Mouse (Mus musculus) heart, embryonic 14.5 days (tissue): ENCODE measurements around the gene Adcyap1. TPM values are rescaled to one million over a fixed set of nuclear protein-coding genes. Genes with fewer than 3 reads are reported as not detected.

Experiments
- ATAC-seq: fragments of 200-750 bp; cut with Nextera tagmentation; 2 replicates; pipeline ENCODE4 v1.8.0; 2017; ENCODE audit warnings: low read depth, moderate TSS enrichment; ENCODE audit not compliant: insufficient number of reproducible peaks, insufficient read depth, low FRiP score
- H3K27ac ChIP-seq, 2 experiments: fragments of 200-500 bp in 1 of 2; fragments of 300-500 bp in 1 of 2; sonication (generic) in 1 of 2; replicated peaks in 1 of 2; 2 replicates each; pipeline ENCODE4 v1.5.1; 2012 to 2014; ENCODE audit warnings: low read depth in 2 of 2, low read length in 2 of 2, control low read depth in 1 of 2, mild to moderate bottlenecking in 1 of 2, mixed read lengths in 1 of 2; ENCODE audit not compliant: control insufficient read depth in 1 of 2, insufficient read depth in 1 of 2
- H3K27me3 ChIP-seq: fragments of 300-500 bp; sonication (generic); 2 replicates; pipeline ENCODE4 v1.6.1; 2014; ENCODE audit warnings: mild to moderate bottlenecking, low read length, control low read depth; ENCODE audit not compliant: control insufficient read depth, insufficient read depth
- H3K36me3 ChIP-seq: fragments of 300-500 bp; sonication (generic); 2 replicates; pipeline ENCODE4 v1.6.1; 2014; ENCODE audit warnings: mild to moderate bottlenecking, control low read depth, low read length, mixed read lengths; ENCODE audit not compliant: control insufficient read depth, insufficient read depth
- H3K4me1 ChIP-seq, 2 experiments: fragments of 200-500 bp in 1 of 2; fragments of 300-500 bp in 1 of 2; sonication (generic) in 1 of 2; 2 replicates each; pipeline ENCODE4 v1.6.1; 2012 to 2014; ENCODE audit warnings: low read length in 2 of 2, control low read depth in 1 of 2, mixed read lengths in 1 of 2; ENCODE audit not compliant: control insufficient read depth in 2 of 2, insufficient read depth in 2 of 2
- H3K4me2 ChIP-seq: fragments of 300-500 bp; sonication (generic); 2 replicates; pipeline ENCODE4 v1.6.1; 2014; ENCODE audit warnings: mild to moderate bottlenecking, low read length
- H3K4me3 ChIP-seq, 2 experiments: fragments of 200-500 bp in 1 of 2; fragments of 300-500 bp in 1 of 2; sonication (generic) in 1 of 2; 2 replicates each; pipeline ENCODE4 v1.5.1; 2012 to 2014; ENCODE audit warnings: low read length in 2 of 2, mild to moderate bottlenecking in 2 of 2, control low read depth in 1 of 2, low read depth in 1 of 2, moderate library complexity in 1 of 2; ENCODE audit not compliant: control insufficient read depth in 1 of 2, insufficient read depth in 1 of 2
- H3K9ac ChIP-seq: fragments of 300-500 bp; sonication (generic); 2 replicates; pipeline ENCODE4 v1.6.1; 2014; ENCODE audit warnings: mild to moderate bottlenecking, low read length
- H3K9me3 ChIP-seq: fragments of 300-500 bp; sonication (generic); 2 replicates; pipeline ENCODE4 v1.6.1; 2016; ENCODE audit warnings: low read length, control low read depth; ENCODE audit not compliant: control insufficient read depth
- WGBS: fragments of 180-500 bp; shearing (Covaris S2); extraction: QIAGEN DNeasy Blood & Tissue Kit; methylation state at CpG from one replicate; pipeline ENCODE4 v1.1.7; 2014; 5-methylcytosine and 5-hydroxymethylcytosine counted together
- polyA plus RNA-seq: library from polyadenylated mRNA; unstranded; fragments of >200 nt; fragmentation: Nextera tagmentation; extraction: Ambion mirVana; gene quantifications from 2 replicates; pipeline ENCODE4 v1.2.1, GENCODE M21; 2014

Gene Adcyap1
- polyA plus RNA-seq: 0.09 TPM in 1 of 2 replicates, not detected in the other

DNA sequence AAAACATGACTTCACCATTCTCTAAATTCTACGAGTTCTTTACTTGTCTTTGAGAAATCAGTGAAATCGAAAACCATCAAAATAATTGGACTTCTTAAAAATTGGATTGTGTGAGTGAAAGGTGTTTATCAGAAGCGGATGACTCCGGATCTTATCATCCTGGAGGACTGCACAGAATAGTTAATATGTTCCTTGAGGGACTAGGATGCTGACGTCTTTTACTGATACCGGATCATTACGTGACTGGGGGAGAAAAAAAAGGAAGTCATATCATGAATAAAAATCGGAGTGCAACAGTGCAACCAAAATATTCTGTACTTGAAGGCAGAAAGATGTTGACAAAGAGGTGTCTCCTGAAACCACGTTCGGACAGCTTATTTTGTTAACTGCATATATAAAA is at the start of gene Adcyap1:
Gene Adcyap1 (plus strand): TSS at position 301 of the 400 bp plus-strand sequence.
- H3K9ac ChIP-seq: no peak within 1 kb of the TSS
- 30% methylated on average over 10 of the region's 10 CpGs for WGBS
- H3K36me3 ChIP-seq: no peaks in the 10 kb centered on the region
- no peak within 1 kb of the TSS for H3K4me3 ChIP-seq
- peaks cover 60% of the 10 kb centered on the region for H3K27me3 ChIP-seq
- H3K4me1 ChIP-seq: peaks cover 0 to 4% of the 10 kb centered on the region in 2 experiments; a peak in 2 of 4 replicates
- no peak for ATAC-seq
- no peaks in the 10 kb centered on the region for H3K9me3 ChIP-seq
- H3K4me2 ChIP-seq: no peak within 1 kb of the TSS
- no peak within 1 kb of the TSS for H3K27ac ChIP-seq

DNA sequence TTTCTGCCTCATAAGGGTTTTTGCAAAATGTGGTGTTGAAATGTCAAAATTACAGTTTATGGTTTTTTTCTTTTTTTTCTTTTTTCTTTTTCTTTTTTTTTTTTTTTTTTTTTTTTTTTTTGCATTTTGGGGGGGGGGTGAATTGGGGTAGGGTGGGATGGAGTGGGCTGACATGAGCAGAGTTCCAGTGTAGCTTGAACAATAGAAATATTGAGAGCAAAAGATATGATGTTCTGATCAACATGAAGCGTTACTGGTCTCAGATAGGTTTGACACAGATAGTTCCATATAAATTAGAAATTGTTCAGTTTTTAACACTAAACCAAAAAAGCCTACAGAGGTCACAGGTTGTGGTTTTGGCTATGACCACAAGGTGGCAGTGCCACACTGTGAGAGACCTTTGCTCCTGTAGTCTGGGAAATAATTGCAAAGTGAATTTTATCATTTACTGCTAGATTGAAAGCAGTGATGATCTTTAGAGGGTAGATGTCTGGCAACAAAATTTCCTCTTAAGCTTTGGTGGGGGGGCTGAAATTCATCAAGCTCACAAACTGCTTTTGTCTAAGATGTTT is 40.5 kb upstream of the Adcyap1 start:
- H3K9ac ChIP-seq: no peak overlapping the region
- H3K4me1 ChIP-seq: no peaks in the 10 kb centered on the region
- no peak overlapping the region for H3K27ac ChIP-seq
- ATAC-seq: no peak
- H3K36me3 ChIP-seq: no peaks in the 10 kb centered on the region
- WGBS: 31% methylated on average over 1 of the region's 1 CpGs
- no peak overlapping the region for H3K4me2 ChIP-seq
- no peaks in the 10 kb centered on the region for H3K27me3 ChIP-seq
- H3K4me3 ChIP-seq: no peak overlapping the region
- H3K9me3 ChIP-seq: no peaks in the 10 kb centered on the region

DNA sequence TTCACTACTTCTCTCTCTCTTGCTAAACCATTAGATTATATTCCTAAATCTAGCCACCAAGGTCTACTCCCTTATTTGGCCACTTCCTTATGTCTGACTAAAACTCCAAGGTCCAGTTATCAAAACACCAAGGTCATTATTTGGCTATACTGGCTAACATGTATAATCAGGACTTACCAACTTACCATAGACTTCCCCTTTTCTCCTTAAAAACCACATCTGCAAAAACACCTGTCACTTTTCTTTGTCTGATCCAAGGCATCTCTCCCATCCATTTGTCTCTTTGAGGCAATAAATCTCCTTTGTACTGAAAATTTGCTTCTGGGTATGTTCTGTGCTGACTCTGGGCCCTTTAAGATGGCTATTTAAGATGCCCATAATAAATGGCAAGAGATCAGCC is 29.2 kb upstream of the Adcyap1 start:
- H3K27ac ChIP-seq: no peak overlapping the region
- no peak overlapping the region for H3K4me2 ChIP-seq
- H3K9ac ChIP-seq: no peak overlapping the region
- no peaks in the 10 kb centered on the region for H3K4me1 ChIP-seq
- ATAC-seq: no peak
- H3K9me3 ChIP-seq: no peaks in the 10 kb centered on the region
- H3K27me3 ChIP-seq: no peaks in the 10 kb centered on the region
- no peak overlapping the region for H3K4me3 ChIP-seq
- no peaks in the 10 kb centered on the region for H3K36me3 ChIP-seq

DNA sequence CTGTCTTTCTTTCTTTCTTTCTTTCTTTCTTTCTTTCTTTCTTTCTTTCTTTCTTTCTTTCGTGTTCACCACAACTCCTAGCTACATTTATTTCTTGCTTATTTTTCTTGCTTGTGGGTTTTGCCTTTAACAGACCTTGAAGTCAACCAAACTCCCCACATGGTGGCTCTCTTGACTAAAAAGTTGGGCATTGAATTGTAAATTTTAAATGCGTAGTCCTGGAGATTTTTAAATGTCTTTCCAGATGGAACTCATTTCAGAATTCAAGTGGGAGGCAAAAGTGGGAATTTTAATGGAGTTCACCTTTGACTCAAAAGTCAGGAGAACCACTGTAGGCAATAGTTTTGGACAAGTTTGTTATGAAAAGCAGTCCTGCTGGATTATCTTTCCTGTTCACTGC is 2.0 kb upstream of the Adcyap1 start:
- Histone ChIP-seq H3K4me1 (no peaks in the 10 kb centered on the region), H3K4me2 (no peak overlapping the region), H3K27ac (no peak overlapping the region), H3K4me3 (no peak overlapping the region), H3K9ac (no peak overlapping the region), H3K9me3 (no peaks in the 10 kb centered on the region), H3K36me3 (no peaks in the 10 kb centered on the region), H3K27me3 (peaks cover 41% of the 10 kb centered on the region)
- no peak for ATAC-seq
- 43% methylated on average over 2 of the region's 2 CpGs for WGBS

DNA sequence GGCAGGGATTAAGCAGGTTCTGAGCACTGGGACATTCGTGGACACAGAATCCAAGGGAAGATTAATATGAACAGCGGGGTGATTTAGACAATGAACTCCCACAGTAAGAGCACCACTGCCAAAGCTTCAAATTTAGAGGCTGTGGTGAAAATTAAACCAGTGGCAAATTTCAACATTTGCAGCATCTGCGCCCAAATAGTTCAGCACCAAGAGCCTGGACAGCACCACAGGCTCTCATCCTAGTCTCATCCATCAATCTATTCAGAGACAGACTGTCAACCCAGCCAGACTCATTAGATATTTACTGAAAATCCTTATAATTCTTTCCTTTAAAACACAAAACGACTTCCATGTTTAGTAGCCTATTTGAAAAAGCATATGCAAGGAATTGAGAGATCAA is 604 bp upstream of the Adcyap1 start:
- H3K4me1 ChIP-seq: peaks cover 0 to 4% of the 10 kb centered on the region in 2 experiments; a peak in 2 of 4 replicates
- peaks cover 55% of the 10 kb centered on the region for H3K27me3 ChIP-seq
- H3K9ac ChIP-seq: no peak overlapping the region
- no peak overlapping the region for H3K4me2 ChIP-seq
- H3K9me3 ChIP-seq: no peaks in the 10 kb centered on the region
- H3K4me3 ChIP-seq: no peak overlapping the region
- no peak for ATAC-seq
- no peaks in the 10 kb centered on the region for H3K36me3 ChIP-seq
- no peak overlapping the region for H3K27ac ChIP-seq
- 15% methylated on average over 4 of the region's 4 CpGs for WGBS

DNA sequence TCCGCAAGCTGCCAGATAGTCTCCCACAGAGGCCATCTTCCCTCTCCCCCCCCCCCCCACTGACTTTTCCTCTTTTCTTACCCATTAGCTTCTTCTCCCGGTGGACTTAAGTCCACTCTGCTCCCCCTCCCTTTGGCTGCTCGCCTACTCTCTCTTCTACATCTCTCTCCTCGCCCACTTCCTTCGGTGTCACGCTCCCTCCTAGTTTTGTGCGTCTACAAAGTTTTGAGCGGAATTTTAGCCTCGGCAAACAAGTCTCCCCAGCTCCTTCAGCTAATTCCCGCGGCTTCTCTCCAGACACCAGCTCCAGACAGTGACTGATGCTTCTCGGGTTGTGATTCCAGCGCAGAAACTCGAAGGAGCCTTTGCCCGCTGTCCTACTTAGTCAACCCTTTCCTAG is 401 bp downstream of the Adcyap1 start:
- ATAC-seq: no peak
- H3K4me2 ChIP-seq: no peak overlapping the region
- no peak overlapping the region for H3K4me3 ChIP-seq
- H3K27me3 ChIP-seq: peaks cover 63% of the 10 kb centered on the region
- WGBS: 5% methylated on average over 15 of the region's 15 CpGs
- H3K36me3 ChIP-seq: no peaks in the 10 kb centered on the region
- peaks cover 0 to 4% of the 10 kb centered on the region in 2 experiments; a peak in 2 of 4 replicates for H3K4me1 ChIP-seq
- no peak overlapping the region for H3K27ac ChIP-seq
- no peaks in the 10 kb centered on the region for H3K9me3 ChIP-seq
- no peak overlapping the region for H3K9ac ChIP-seq

DNA sequence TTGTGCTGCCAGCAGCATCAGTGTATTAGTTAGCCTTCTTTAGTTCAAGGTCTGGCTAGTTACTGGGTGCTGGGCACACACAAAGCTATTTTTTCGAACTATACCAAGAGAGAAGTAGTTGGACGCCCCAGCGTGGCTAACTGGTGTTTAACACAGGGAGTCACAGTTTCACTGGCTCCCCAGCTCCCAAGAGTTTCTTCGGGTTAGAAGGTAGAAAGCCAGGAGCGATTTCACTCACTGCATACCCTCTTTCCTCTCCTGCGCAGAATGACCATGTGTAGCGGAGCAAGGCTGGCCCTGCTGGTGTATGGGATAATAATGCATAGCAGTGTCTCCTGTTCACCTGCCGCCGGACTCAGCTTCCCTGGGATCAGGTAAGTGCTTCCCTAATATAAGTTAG is 930 bp downstream of the Adcyap1 start:
- no peak overlapping the region for H3K27ac ChIP-seq
- WGBS: 8% methylated on average over 9 of the region's 9 CpGs

More for the DNA sequence above, 930 bp downstream of the Adcyap1 start:
- Histone ChIP-seq H3K9me3 (no peaks in the 10 kb centered on the region), H3K4me1 (peaks cover 0 to 4% of the 10 kb centered on the region in 2 experiments; a peak in 2 of 4 replicates), H3K9ac (no peak overlapping the region), H3K36me3 (no peaks in the 10 kb centered on the region), H3K27me3 (peaks cover 67% of the 10 kb centered on the region), H3K4me2 (no peak overlapping the region), H3K4me3 (no peak overlapping the region)
- ATAC-seq: no peak
